Mouse (Mus musculus) liver, embryonic 14.5 days (tissue): Measurements from ENCODE around the gene Tha1.

Experiments used
- CTCF ChIP-seq: IDR thresholded peaks from 2 replicates; pipeline ENCODE4 v1.5.1; 2016; ENCODE audit warnings: antibody characterized with exemption, low read depth, control low read depth
- EP300 ChIP-seq: IDR thresholded peaks from 2 replicates; pipeline ENCODE4 v1.6.1; 2016; ENCODE audit warnings: antibody characterized with exemption, low read depth

DNA sequence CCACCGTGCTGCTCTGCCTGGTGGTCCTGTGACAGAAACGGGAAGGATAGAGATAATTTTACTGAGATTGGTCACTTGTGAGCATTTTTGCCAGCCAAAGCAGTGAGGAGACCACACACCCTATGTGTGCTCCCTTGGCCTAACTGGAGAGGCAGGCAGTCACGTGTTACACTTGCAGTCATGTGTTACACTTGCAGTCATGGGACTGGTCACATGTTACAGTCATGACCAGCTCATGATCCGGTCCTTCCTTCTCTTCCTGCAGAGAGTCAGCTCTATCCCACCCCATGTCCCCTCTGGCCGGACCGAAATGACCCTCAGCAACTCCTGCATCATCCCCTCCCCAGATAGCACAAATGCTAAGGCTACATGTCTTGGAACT lies 7.7 kb upstream of the Tha1 start:
- TF ChIP-seq CTCF (no peak), EP300 (no peak)
